Mouse (Mus musculus) macrophage (primary cell): ENCODE results near the gene Cldn1. TPM values are rescaled to one million over a fixed set of nuclear protein-coding genes. Genes with fewer than 3 reads are reported as not detected.

Experiments
- H3K27ac ChIP-seq: fragments of 350-480 bp; formaldehyde crosslinking; 2 replicates; pipeline ENCODE4 v1.9.0; 2021
- H3K36me3 ChIP-seq: fragments of 350-480 bp; formaldehyde crosslinking; 2 replicates; pipeline ENCODE4 v1.9.0; 2021; ENCODE audit errors: inconsistent target
- H3K4me3 ChIP-seq: fragments of 350-480 bp; formaldehyde crosslinking; 2 replicates; pipeline ENCODE4 v1.9.0; 2021; ENCODE audit errors: inconsistent target
- H3K79me2 ChIP-seq: fragments of 350-480 bp; formaldehyde crosslinking; 2 replicates; pipeline ENCODE4 v1.9.0; 2021; ENCODE audit errors: inconsistent target
- WGBS: methylation state at CpG from one replicate; pipeline ENCODE4 v1.1.7; 2026; ENCODE audit warnings: inconsistent platforms; ENCODE audit not compliant: missing documents; 5-methylcytosine and 5-hydroxymethylcytosine counted together
- polyA plus RNA-seq: library from polyadenylated mRNA; stranded (reverse); fragments of 250-400 nt; gene quantifications from 3 replicates; pipeline ENCODE4 v1.2.4, GENCODE M21; 2018; ENCODE audit warnings: inconsistent platforms

The Cldn1 gene
- polyA plus RNA-seq, 1 experiment from 2014 or later, result 0.13 TPM

DNA sequence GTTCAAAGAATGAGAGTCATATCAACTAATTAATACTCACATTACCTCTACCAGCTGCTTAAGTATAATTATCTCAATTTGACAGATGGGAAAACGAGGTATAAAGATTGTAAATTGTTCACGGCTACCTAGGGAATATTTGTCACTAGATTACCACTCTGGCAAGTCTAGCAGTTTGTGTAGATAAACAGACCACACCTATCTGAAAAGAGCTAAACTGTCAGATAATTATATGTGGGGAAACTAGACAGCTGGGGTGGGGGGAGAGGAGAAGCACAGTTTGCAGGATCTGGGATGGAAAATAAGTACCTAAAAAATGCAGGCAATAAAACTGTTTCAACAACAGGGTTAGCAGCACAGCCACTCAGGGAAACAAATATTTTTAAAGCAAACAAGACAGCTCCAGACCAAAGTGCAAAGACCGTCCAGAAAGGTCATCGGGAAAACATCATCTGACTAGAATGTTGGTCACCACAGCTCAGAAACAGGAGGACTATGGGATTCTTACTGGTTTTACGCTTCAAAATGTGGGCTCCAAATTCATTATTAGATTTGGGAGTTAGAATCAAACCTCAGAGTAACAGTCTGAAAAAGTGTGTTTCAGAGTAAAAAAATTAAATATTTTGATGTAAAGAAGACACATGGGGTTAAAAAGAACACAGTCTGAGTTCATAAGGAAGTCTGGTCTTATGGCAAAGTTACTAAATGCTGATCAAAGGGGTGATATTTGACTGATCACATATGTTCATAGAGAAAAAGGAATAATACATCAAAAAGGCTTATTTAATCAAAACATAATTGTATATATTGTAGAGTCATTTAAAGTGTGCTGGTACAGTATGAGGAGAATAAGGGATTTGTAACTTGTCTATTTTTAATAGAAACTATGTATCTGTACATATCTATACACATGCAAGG, 13.5 kb downstream of the Cldn1 start:
- Histone ChIP-seq H3K4me3 (no peak overlapping the region), H3K79me2 (no peaks in the 10 kb centered on the region), H3K36me3 (no peaks in the 10 kb centered on the region), H3K27ac (no peak overlapping the region)
- 93% methylated on average over 5 of the region's 5 CpGs for WGBS

DNA sequence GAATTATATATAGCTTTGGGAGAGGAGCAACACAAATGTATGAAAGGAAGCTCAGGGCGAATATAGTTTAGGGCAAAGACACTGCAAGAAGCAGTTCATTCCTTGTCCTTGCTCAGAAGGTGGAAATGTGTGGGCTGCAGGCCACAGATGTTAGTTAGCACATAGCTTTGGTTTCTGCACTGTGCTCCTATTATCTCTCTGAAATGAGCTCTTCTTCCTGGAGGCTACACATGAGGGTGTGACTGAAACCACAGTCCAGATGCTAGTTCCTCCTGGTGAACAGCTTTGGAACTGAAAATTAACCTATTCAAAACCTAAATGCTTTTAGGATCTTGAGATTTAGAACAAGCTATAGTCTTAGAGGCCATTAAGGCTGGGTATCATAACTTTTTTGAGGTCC, 16.1 kb downstream of the Cldn1 start:
- Histone ChIP-seq H3K36me3 (no peaks in the 10 kb centered on the region), H3K4me3 (no peak overlapping the region), H3K79me2 (no peaks in the 10 kb centered on the region), H3K27ac (no peak overlapping the region)
- WGBS, result 92% methylated on average over 1 of the region's 1 CpGs

DNA sequence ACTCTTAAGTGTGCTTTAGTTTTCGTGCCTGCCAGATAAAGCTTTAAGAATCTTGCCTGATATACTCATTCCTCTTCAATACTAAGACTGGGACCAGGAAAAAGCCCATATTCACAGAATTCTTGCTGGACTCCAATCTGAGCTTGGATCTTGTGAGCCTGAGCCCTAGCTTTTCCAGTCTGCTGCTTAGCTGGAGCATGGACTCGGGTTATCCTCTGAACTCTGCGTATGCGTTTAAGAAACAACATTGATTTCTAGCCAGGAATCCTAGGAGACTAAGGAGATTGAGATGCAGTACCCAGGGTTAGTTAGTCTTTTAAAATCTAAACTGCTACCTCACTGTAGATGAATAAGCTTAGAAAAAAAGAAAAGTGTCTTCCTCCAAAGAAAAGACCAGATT, 20.9 kb downstream of the Cldn1 start:
- WGBS, result 98% methylated on average over 4 of the region's 4 CpGs
- H3K36me3 ChIP-seq, result no peaks in the 10 kb centered on the region
- H3K27ac ChIP-seq, result no peak overlapping the region
- no peaks in the 10 kb centered on the region for H3K79me2 ChIP-seq
- H3K4me3 ChIP-seq, result no peak overlapping the region

DNA sequence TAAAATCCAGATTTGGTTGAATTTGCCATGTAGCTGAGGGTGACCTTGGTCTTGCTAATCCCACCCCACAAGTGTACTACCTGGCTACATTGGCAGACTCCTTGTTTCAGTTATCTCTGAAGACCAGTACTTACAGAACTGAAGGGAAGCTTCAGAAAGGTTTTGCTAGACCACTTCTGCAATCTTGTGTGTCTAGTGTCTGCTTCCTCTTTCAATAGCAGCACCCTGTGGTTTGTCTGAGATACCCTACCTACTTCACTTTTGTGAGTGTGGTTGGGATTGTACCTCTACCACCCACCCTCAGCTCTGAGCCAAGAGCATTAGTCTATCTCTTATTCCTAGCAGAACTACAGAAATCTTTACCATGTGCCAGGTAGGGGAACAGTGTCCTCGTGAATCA, 22.8 kb downstream of the Cldn1 start:
- H3K27ac ChIP-seq, result no peak overlapping the region
- no peaks in the 10 kb centered on the region for H3K79me2 ChIP-seq
- H3K4me3 ChIP-seq, result no peak overlapping the region
- H3K36me3 ChIP-seq, result no peaks in the 10 kb centered on the region
- 7% methylated on average over 1 of the region's 1 CpGs for WGBS

DNA sequence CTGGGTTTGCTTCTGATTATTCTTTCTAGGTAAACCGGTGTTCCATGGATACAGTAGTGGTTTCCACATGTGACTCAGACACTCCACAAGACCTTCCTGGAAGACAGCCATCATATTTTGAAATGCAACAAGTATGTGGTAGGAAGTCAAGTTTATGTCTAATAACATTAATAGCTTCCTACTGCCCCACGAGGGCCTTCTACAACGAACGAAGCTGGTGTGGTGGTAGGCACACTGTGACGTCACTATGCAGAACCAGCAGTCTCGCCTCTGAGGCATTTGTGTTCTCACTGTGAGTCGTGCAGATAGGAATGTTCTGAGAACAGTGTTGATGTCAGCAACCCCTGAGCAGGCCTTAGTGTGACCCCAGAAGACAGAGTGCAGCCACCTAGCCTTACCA, 55.4 kb downstream of the Cldn1 start:
- Histone ChIP-seq H3K79me2 (no peaks in the 10 kb centered on the region), H3K27ac (no peak overlapping the region), H3K4me3 (no peak overlapping the region), H3K36me3 (no peaks in the 10 kb centered on the region)
- 74% methylated on average over 7 of the region's 7 CpGs for WGBS

DNA sequence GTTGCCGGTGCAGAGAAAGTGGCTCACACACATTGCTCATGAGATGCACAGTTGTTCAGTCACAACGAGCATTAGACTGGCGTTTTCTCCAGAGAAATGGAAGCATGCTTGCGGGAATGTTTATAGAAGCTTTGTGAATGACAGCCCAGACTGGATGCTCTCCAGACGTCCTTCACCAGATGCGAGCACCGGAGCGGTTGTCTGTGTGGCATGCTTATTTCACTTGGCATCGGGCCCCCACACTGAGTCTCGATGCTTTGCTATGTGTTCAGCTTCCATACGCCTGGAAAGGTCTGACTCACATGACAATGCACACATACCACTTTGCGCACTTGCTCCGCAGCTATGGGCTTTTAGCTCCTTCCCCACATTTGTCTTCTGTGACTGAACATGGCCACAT, 56.8 kb downstream of the Cldn1 start:
- Histone ChIP-seq H3K36me3 (no peaks in the 10 kb centered on the region), H3K27ac (no peak overlapping the region), H3K79me2 (no peaks in the 10 kb centered on the region), H3K4me3 (no peak overlapping the region)
- WGBS, result 92% methylated on average over 13 of the region's 13 CpGs

DNA sequence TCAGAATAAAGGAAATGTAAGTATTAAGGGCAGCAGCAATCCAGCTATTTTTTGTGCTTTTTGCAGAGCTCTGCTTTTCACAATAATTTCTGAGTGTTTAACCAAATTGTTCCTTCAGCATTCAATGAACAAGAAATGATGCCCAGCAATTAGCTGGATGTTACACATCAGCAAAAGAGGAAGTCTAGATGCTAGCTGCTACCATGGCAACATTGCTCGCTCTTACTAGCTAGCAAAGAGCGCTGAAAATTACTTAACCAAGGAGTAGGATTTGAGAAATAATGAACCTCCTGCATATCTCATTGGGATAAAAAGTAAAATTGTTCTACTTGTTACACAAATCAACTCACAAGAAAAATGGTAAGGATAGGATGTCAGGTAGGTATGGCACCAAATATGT, 62.2 kb downstream of the Cldn1 start:
- no peak overlapping the region for H3K4me3 ChIP-seq
- H3K36me3 ChIP-seq, result no peaks in the 10 kb centered on the region
- no peaks in the 10 kb centered on the region for H3K79me2 ChIP-seq
- 28% methylated on average over 2 of the region's 2 CpGs for WGBS
- H3K27ac ChIP-seq, result no peak overlapping the region

Other genes starting within 250 kb of the Cldn1 start
- gene Cldn16, start 91.3 kb upstream of the Cldn1 start, polyA plus RNA-seq, result not detected in 3 replicates
- not detected in 3 replicates for gene Tmem207, start 154.9 kb upstream of the Cldn1 start, polyA plus RNA-seq
- 2.5 to 6.3 TPM (median 4.2 TPM) in 3 replicates for gene Il1rap, start 209.9 kb upstream of the Cldn1 start, polyA plus RNA-seq